Mouse (Mus musculus): ENCODE data around the gene Mrpl49.
"Not testable (repeated sequence)": the region's sequence is repeated elsewhere in the genome, so short reads cannot be mapped to it uniquely, and the experiment has no call there.

Gene Mrpl49

GRCm38 (mm10) chr19:6067011-6067723 lies 9.6 kb upstream of the Mrpl49 start:
- peak; percentile 78 for DNase-seq (ENCODE audit: low spot score)

GRCm38 (mm10) chr19:6066571-6066970 lies 9.0 kb upstream of the Mrpl49 start:
- no peak for DNase-seq (ENCODE audit: low spot score)

GRCm38 (mm10) chr19:6063081-6063480 lies 5.5 kb upstream of the Mrpl49 start:
- DNase-seq (ENCODE audit: low spot score): no peak

GRCm38 (mm10) chr19:6062418-6062817 lies 4.8 kb upstream of the Mrpl49 start:
- DNase-seq (ENCODE audit: low spot score): no peak

GRCm38 (mm10) chr19:6061641-6062302 lies 4.2 kb upstream of the Mrpl49 start:
- DNase-seq (ENCODE audit: low spot score): peak; percentile 30

- DNase-seq (ENCODE audit: low spot score): peak; percentile 84
These were observed 3.5 kb upstream of the Mrpl49 start, which contains the start of gene Znhit2 for GRCm38 (mm10) chr19:6061021-6061533. TSS of gene Znhit2 (plus strand) at chr19:6061192.

- no peak for DNase-seq (ENCODE audit: low spot score)
These were observed 1.4 kb upstream of the Mrpl49 start for GRCm38 (mm10) chr19:6058966-6059365.

- no peak for DNase-seq (ENCODE audit: low spot score)
These were observed 928 bp upstream of the Mrpl49 start for GRCm38 (mm10) chr19:6058513-6058912.

- no peak for DNase-seq (ENCODE audit: low spot score)
These were observed 889 bp downstream of the Mrpl49 start for GRCm38 (mm10) chr19:6056696-6057095.

GRCm38 (mm10) chr19:6054296-6054695 lies 3.3 kb downstream of the Mrpl49 start:
- DNase-seq (ENCODE audit: low spot score): no peak

- DNase-seq (ENCODE audit: low spot score): no peak
These were observed 5.1 kb downstream of the Mrpl49 start for GRCm38 (mm10) chr19:6052516-6052915.

- DNase-seq (ENCODE audit: low spot score): no peak
These were observed 8.7 kb downstream of the Mrpl49 start for GRCm38 (mm10) chr19:6048681-6049410.

- DNase-seq (ENCODE audit: low spot score): no peak
These were observed 9.8 kb downstream of the Mrpl49 start for GRCm38 (mm10) chr19:6047899-6048166.

GRCm38 (mm10) chr19:6047154-6047898 lies 10.3 kb downstream of the Mrpl49 start:
- no peak for DNase-seq (ENCODE audit: low spot score)

GRCm38 (mm10) chr19:6046294-6047153 lies 11.1 kb downstream of the Mrpl49 start, which contains the start of gene Syvn1:
TSS of gene Syvn1 (plus strand) at chr19:6046576.
- peak; percentile 86 for DNase-seq (ENCODE audit: low spot score)

GRCm38 (mm10) chr19:6045366-6046293 lies 12.0 kb downstream of the Mrpl49 start:
- DNase-seq (ENCODE audit: low spot score): no peak

- not testable (repeated sequence) for DNase-seq (ENCODE audit: low spot score)
These were observed 13.5 kb downstream of the Mrpl49 start for GRCm38 (mm10) chr19:6044102-6044501.

GRCm38 (mm10) chr19:6042293-6042692 lies 15.3 kb downstream of the Mrpl49 start:
- no peak for DNase-seq (ENCODE audit: low spot score)

- DNase-seq (ENCODE audit: low spot score): no peak
These were observed 17.6 kb downstream of the Mrpl49 start for GRCm38 (mm10) chr19:6040002-6040401.

GRCm38 (mm10) chr19:6038326-6038725 lies 19.3 kb downstream of the Mrpl49 start:
- no peak for DNase-seq (ENCODE audit: low spot score)
